Mouse (Mus musculus) thymus, adult 18-20 months (tissue): ENCODE data around the gene Tctn1.
"Not testable (repeated sequence)": the region's sequence is repeated elsewhere in the genome, so short reads cannot be mapped to it uniquely, and the experiment has no call there.

ENCODE experiments used
- DNase-seq, 2 experiments: peaks; one replicate each; pipeline ENCODE4 v3.0.0; 2022; ENCODE audit warnings: mixed read lengths in 2 of 2

Tctn1 gene

GRCm38 (mm10) chr5:122218109-122218905 is 46.0 kb downstream of the Tctn1 start:
- no peak for DNase-seq

GRCm38 (mm10) chr5:122217636-122218035 is 46.6 kb downstream of the Tctn1 start:
- DNase-seq = no peak

GRCm38 (mm10) chr5:122213861-122214260 is 50.4 kb downstream of the Tctn1 start:
- no peak for DNase-seq

GRCm38 (mm10) chr5:122212820-122213219 is 51.4 kb downstream of the Tctn1 start:
- not testable (repeated sequence) for DNase-seq

- DNase-seq = no peak
Observed at GRCm38 (mm10) chr5:122212125-122212524, 52.1 kb downstream of the Tctn1 start.

GRCm38 (mm10) chr5:122210890-122211289 is 53.4 kb downstream of the Tctn1 start:
- no peak for DNase-seq

- peak; percentile 67 to 81 for DNase-seq
Observed at GRCm38 (mm10) chr5:122209591-122210368, 54.5 kb downstream of the Tctn1 start.

- DNase-seq = peak; percentile 48 to 65
Observed at GRCm38 (mm10) chr5:122208909-122209308, 55.4 kb downstream of the Tctn1 start.

- no peak for DNase-seq
Observed at GRCm38 (mm10) chr5:122206475-122206874, 57.8 kb downstream of the Tctn1 start, which contains the start of gene Hvcn1. Gene Hvcn1 (plus strand): TSS chr5:122206804.

- DNase-seq = no peak
Observed at GRCm38 (mm10) chr5:122204180-122204579, 60.1 kb downstream of the Tctn1 start.

- DNase-seq = no peak
Observed at GRCm38 (mm10) chr5:122201904-122202303, 62.4 kb downstream of the Tctn1 start.

- DNase-seq = no peak
Observed at GRCm38 (mm10) chr5:122200872-122201271, 63.4 kb downstream of the Tctn1 start.

- no peak for DNase-seq
Observed at GRCm38 (mm10) chr5:122192347-122192746, 71.9 kb downstream of the Tctn1 start.

- no peak for DNase-seq
Observed at GRCm38 (mm10) chr5:122191269-122192063, 72.8 kb downstream of the Tctn1 start.

GRCm38 (mm10) chr5:122190465-122190864 is 73.8 kb downstream of the Tctn1 start:
- no peak for DNase-seq

GRCm38 (mm10) chr5:122189115-122189514 is 75.1 kb downstream of the Tctn1 start:
- DNase-seq = no peak
